Mouse (Mus musculus) midbrain, embryonic 16.5 days (tissue): Measurements from ENCODE around the gene Npm1. TPM values are rescaled to one million over a fixed set of nuclear protein-coding genes. Genes with fewer than 3 reads are reported as not detected.

Experiments used
- ATAC-seq: fragments of 200-750 bp; cut with Nextera tagmentation; 2 replicates; pipeline ENCODE4 v1.8.0; 2017; ENCODE audit warnings: moderate TSS enrichment
- H3K27ac ChIP-seq: fragments of 300-500 bp; sonication (generic); 2 replicates; pipeline ENCODE4 v1.5.1; 2014; ENCODE audit warnings: mild to moderate bottlenecking, low read length, mixed read lengths
- H3K27me3 ChIP-seq: fragments of 300-500 bp; sonication (generic); 2 replicates; pipeline ENCODE4 v1.6.1; 2014; ENCODE audit warnings: low read depth, low read length, mixed read lengths; ENCODE audit not compliant: control insufficient read depth, insufficient read depth
- H3K36me3 ChIP-seq: fragments of 300-500 bp; sonication (generic); 2 replicates; pipeline ENCODE4 v1.6.1; 2014; ENCODE audit warnings: mild to moderate bottlenecking, low read length, moderate library complexity, mixed read lengths; ENCODE audit not compliant: control insufficient read depth, insufficient read depth
- H3K4me1 ChIP-seq: fragments of 300-500 bp; sonication (generic); 2 replicates; pipeline ENCODE4 v1.6.1; 2014; ENCODE audit warnings: mild to moderate bottlenecking, low read length, mixed read lengths; ENCODE audit not compliant: control insufficient read depth, insufficient read depth
- H3K4me2 ChIP-seq: fragments of 300-500 bp; sonication (generic); 2 replicates; pipeline ENCODE4 v1.6.1; 2014; ENCODE audit warnings: mild to moderate bottlenecking, low read length, mixed read lengths
- H3K4me3 ChIP-seq: fragments of 300-500 bp; sonication (generic); 2 replicates; pipeline ENCODE4 v1.5.1; 2014; ENCODE audit warnings: low read depth, mild to moderate bottlenecking, low read length, moderate library complexity, mixed read lengths
- H3K9ac ChIP-seq: fragments of 300-500 bp; sonication (generic); 2 replicates; pipeline ENCODE4 v1.6.1; 2014; ENCODE audit warnings: low read depth, low read length, mixed read lengths
- H3K9me3 ChIP-seq: fragments of 300-500 bp; sonication (generic); replicated peaks from 2 replicates; pipeline ENCODE4 v1.6.1; 2014; ENCODE audit warnings: mild to moderate bottlenecking, low read length, mixed read lengths; ENCODE audit not compliant: control insufficient read depth, poor library complexity, severe bottlenecking
- WGBS: fragments of 180-500 bp; shearing (Covaris S2); extraction: QIAGEN DNeasy Blood & Tissue Kit; methylation state at CpG from one replicate; pipeline ENCODE4 v1.1.7; 2014; 5-methylcytosine and 5-hydroxymethylcytosine counted together
- polyA plus RNA-seq: library from polyadenylated mRNA; unstranded; fragments of >200 nt; fragmentation: Nextera tagmentation; extraction: Ambion mirVana; gene quantifications from 2 replicates; pipeline ENCODE4 v1.2.1, GENCODE M21; 2015

The Npm1 gene
- polyA plus RNA-seq, result 349 and 380 TPM in 2 replicates

GRCm38 (mm10) chr11:33162998-33163506 is at the start of gene Npm1:
Gene Npm1 (minus strand): TSS chr11:33163206.
- Histone ChIP-seq H3K9ac (peak within 1 kb of the TSS; percentile 97), H3K27ac (peak within 1 kb of the TSS; percentile 96), H3K4me3 (peak within 1 kb of the TSS; percentile 99), H3K36me3 (peaks cover 13% of the 10 kb centered on the region; the same call in 1 of the 2 replicates), H3K4me1 (peaks cover 13% of the 10 kb centered on the region), H3K27me3 (no peaks in the 10 kb centered on the region), H3K4me2 (peak within 1 kb of the TSS; percentile 99), H3K9me3 (no peaks in the 10 kb centered on the region)
- WGBS, result 5% methylated on average over 48 of the region's 49 CpGs
- peak; percentile 96 for ATAC-seq

- H3K27me3 ChIP-seq, result peaks cover 31% of the 10 kb centered on the region
- H3K4me3 ChIP-seq, result no peak overlapping the region
- H3K9me3 ChIP-seq, result no peaks in the 10 kb centered on the region
- no peak overlapping the region for H3K4me2 ChIP-seq
- peaks cover 2% of the 10 kb centered on the region; the same call in 1 of the 2 replicates for H3K4me1 ChIP-seq
- no peaks in the 10 kb centered on the region for H3K36me3 ChIP-seq
- no peak overlapping the region for H3K27ac ChIP-seq
- WGBS, result 88% methylated on average over 2 of the region's 2 CpGs
- no peak for ATAC-seq
- no peak overlapping the region for H3K9ac ChIP-seq
Observed at GRCm38 (mm10) chr11:33207411-33207810, 44.4 kb upstream of the Npm1 start.

- H3K4me2 ChIP-seq, result no peak overlapping the region
- no peak overlapping the region for H3K27ac ChIP-seq
Observed at GRCm38 (mm10) chr11:33204966-33205365, 42.0 kb upstream of the Npm1 start.

GRCm38 (mm10) chr11:33204329-33204705 is 41.3 kb upstream of the Npm1 start:
- Histone ChIP-seq H3K9me3 (no peaks in the 10 kb centered on the region), H3K4me1 (peaks cover 2% of the 10 kb centered on the region; the same call in 1 of the 2 replicates), H3K27me3 (peaks cover 34% of the 10 kb centered on the region), H3K4me3 (no peak overlapping the region), H3K36me3 (no peaks in the 10 kb centered on the region), H3K27ac (no peak overlapping the region), H3K4me2 (no peak overlapping the region), H3K9ac (no peak overlapping the region)
- ATAC-seq, result no peak
- WGBS, result under 1% methylated on average over 18 of the region's 18 CpGs

More at GRCm38 (mm10) chr11:33204966-33205365, 42.0 kb upstream of the Npm1 start:
- H3K4me1 ChIP-seq, result peaks cover 2% of the 10 kb centered on the region; the same call in 1 of the 2 replicates
- H3K9me3 ChIP-seq, result no peaks in the 10 kb centered on the region
- H3K36me3 ChIP-seq, result no peaks in the 10 kb centered on the region
- H3K9ac ChIP-seq, result no peak overlapping the region
- H3K27me3 ChIP-seq, result peaks cover 34% of the 10 kb centered on the region
- 6% methylated on average over 3 of the region's 3 CpGs for WGBS
- H3K4me3 ChIP-seq, result no peak overlapping the region
- ATAC-seq, result no peak

GRCm38 (mm10) chr11:33203383-33204328 is 40.6 kb upstream of the Npm1 start, which contains the start of gene Tlx3:
Gene Tlx3 (minus strand): TSS chr11:33203589.
- ATAC-seq, result peak; percentile 30; the same call in 1 of the 2 replicates
- no peak within 1 kb of the TSS for H3K9ac ChIP-seq
- H3K27me3 ChIP-seq, result peaks cover 41% of the 10 kb centered on the region
- peak within 1 kb of the TSS; percentile 30; the same call in 1 of the 2 replicates for H3K4me2 ChIP-seq
- peaks cover 2% of the 10 kb centered on the region; the same call in 1 of the 2 replicates for H3K4me1 ChIP-seq
- H3K4me3 ChIP-seq, result 0 out of 2 replicates have a peak within 1 kb of the TSS, but pooled peaks have one; percentile 7
- H3K27ac ChIP-seq, result no peak within 1 kb of the TSS
- 1% methylated on average over 80 of the region's 81 CpGs for WGBS
- no peaks in the 10 kb centered on the region for H3K36me3 ChIP-seq
- no peaks in the 10 kb centered on the region for H3K9me3 ChIP-seq

- Histone ChIP-seq H3K36me3 (no peaks in the 10 kb centered on the region), H3K9ac (no peak overlapping the region), H3K4me2 (peak overlapping the region; percentile 30; the same call in 1 of the 2 replicates), H3K4me1 (peaks cover 2% of the 10 kb centered on the region; the same call in 1 of the 2 replicates), H3K27ac (no peak overlapping the region), H3K9me3 (no peaks in the 10 kb centered on the region), H3K4me3 (0 out of 2 replicates have a peak overlapping the region, but pooled peaks have one; percentile 7), H3K27me3 (peaks cover 44% of the 10 kb centered on the region)
- ATAC-seq, result peak; percentile 26; the same call in 1 of the 2 replicates
- WGBS, result 2% methylated on average over 45 of the region's 47 CpGs
Observed at GRCm38 (mm10) chr11:33202972-33203371, 40.0 kb upstream of the Npm1 start.

- Histone ChIP-seq H3K9me3 (peaks cover 3% of the 10 kb centered on the region; the same call in 1 of the 2 replicates), H3K27ac (no peak overlapping the region), H3K4me2 (no peak overlapping the region), H3K27me3 (peaks cover 48% of the 10 kb centered on the region), H3K4me3 (no peak overlapping the region), H3K9ac (no peak overlapping the region), H3K4me1 (peaks cover 2% of the 10 kb centered on the region; the same call in 1 of the 2 replicates), H3K36me3 (no peaks in the 10 kb centered on the region)
- no peak for ATAC-seq
- 2% methylated on average over 34 of the region's 37 CpGs for WGBS
Observed at GRCm38 (mm10) chr11:33202296-33202695, 39.3 kb upstream of the Npm1 start.

- Histone ChIP-seq H3K27ac (no peak overlapping the region), H3K4me3 (no peak overlapping the region), H3K9ac (no peak overlapping the region), H3K4me1 (peaks cover 2% of the 10 kb centered on the region; the same call in 1 of the 2 replicates), H3K36me3 (no peaks in the 10 kb centered on the region), H3K27me3 (peaks cover 49% of the 10 kb centered on the region), H3K4me2 (no peak overlapping the region), H3K9me3 (peaks cover 3% of the 10 kb centered on the region; the same call in 1 of the 2 replicates)
- WGBS, result under 1% methylated on average over 19 of the region's 19 CpGs
- no peak for ATAC-seq
Observed at GRCm38 (mm10) chr11:33201626-33202010, 38.6 kb upstream of the Npm1 start.
